Comparison of ENCODE assay signal across 21 mouse cellular contexts in the genomic region with DNA sequence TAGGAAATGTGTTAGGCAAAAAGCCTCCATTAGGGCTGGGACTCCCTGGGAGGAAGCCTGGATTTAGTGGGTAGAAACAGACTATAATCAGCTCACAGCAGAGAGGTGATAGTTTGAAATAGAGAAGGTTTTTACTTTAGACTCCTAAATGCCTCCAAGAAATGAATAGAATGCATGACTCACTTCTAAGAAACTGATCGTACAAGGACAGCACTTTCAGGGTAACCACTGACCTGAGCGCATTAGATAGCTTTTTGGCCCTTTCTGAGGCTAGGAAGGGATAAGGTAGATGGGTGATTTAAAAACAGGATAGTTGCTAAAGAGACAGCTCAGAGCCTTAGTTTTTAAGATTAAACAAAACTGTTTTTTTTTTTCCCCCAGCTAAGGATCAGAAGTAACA.
A peak's percentile ranks its signal among the peaks of the same experiment; 100 is the strongest.
DNase-seq lines count a peak whose midpoint lies in the region; ATAC-seq and TF ChIP-seq lines count a peak whose summit lies in the region.
"Had no signal": no experiment of that assay in that cellular context is flagged by ENCODE, and none has a peak within 500 bp of the region (broad histone marks: within the 10 kb centered on the region; RNA-seq: fewer than 3 reads in every experiment).

No protein-coding gene starts in this region.

- H3K27ac ChIP-seq in limb, embryonic 14.5 days (replicated peaks; ENCODE audit: low read depth, low read length): peak overlapping the region; percentile 48; the same call in 1 of the 2 replicates
- no peak overlapping the region for H3K27ac ChIP-seq in limb, embryonic 10.5 days
- peak overlapping the region; percentile 69; the same call in 1 of the 2 replicates for H3K27ac ChIP-seq in embryonic fibroblast, embryonic 13.5 days (ENCODE audit: insufficient read depth, low read length)
- H3K27ac ChIP-seq in olfactory bulb, adult 2 months (ENCODE audit: insufficient read depth, low read depth, low read length): peak overlapping the region; percentile 40; the same call in 1 of the 2 replicates
- H3K27ac ChIP-seq in kidney, embryonic 15.5 days: no peak overlapping the region
- H3K27ac ChIP-seq in hindbrain, embryonic 13.5 days: no peak overlapping the region
- H3K27ac ChIP-seq: embryonic facial prominence, embryonic 13.5 days; embryonic facial prominence, embryonic 15.5 days; forebrain, embryonic 13.5 days; forebrain, embryonic 15.5 days had no signal

- CTCF ChIA-PET in Patski (lab: Charles Lee): interaction anchor here (1.5 to 1.9 kb wide), 2 partner anchors 9 to 130 kb away, joined by 4 to 5 read pairs; no protein-coding TSS in a partner anchor

- H3K9me3 ChIP-seq in limb, embryonic 14.5 days (ENCODE audit: control insufficient read depth, low read length): no peaks in the 10 kb centered on the region
- no peaks in the 10 kb centered on the region for H3K9me3 ChIP-seq in limb, embryonic 10.5 days (replicated peaks)
- H3K9me3 ChIP-seq in kidney, embryonic 15.5 days (replicated peaks): no peaks in the 10 kb centered on the region
- no peaks in the 10 kb centered on the region for H3K9me3 ChIP-seq in hindbrain, embryonic 13.5 days
- H3K9me3 ChIP-seq: embryonic facial prominence, embryonic 13.5 days; embryonic facial prominence, embryonic 15.5 days; forebrain, embryonic 13.5 days; forebrain, embryonic 15.5 days had no signal

- DNase-seq in limb, embryonic 14.5 days (ENCODE audit: low spot score): no peak
- DNase-seq in limb, embryonic 10.5 days (ENCODE audit: low spot score): no peak
- DNase-seq in Patski (ENCODE audit: low read depth, low spot score): no peak
- DNase-seq in right cerebral cortex, postnatal 10 days (ENCODE audit: low spot score in 2 of 2): no peak
- DNase-seq: adrenal gland, adult 2 months; adrenal gland, postnatal 10 days; adrenal gland, postnatal 25 days; cerebellum, adult 11-12 months; cerebellum, adult 2 months; cerebellum, adult 9-10 months; cerebellum, postnatal 10 days; cerebellum, postnatal 25 days; forebrain, postnatal 0 days had no signal

- ATAC-seq in limb, embryonic 14.5 days (ENCODE audit: low FRiP score, low read depth): no peak
- peak; percentile 78 for ATAC-seq in Patski
- ATAC-seq in kidney, embryonic 15.5 days (replicated peaks; ENCODE audit: low FRiP score): no peak
- no peak for ATAC-seq in hindbrain, embryonic 13.5 days (ENCODE audit: low FRiP score)
- ATAC-seq: forebrain, embryonic 15.5 days; forebrain, postnatal 0 days had no signal

- H3K4me1 ChIP-seq in limb, embryonic 14.5 days (ENCODE audit: control insufficient read depth, insufficient read depth, low read length): peaks cover 8% of the 10 kb centered on the region
- no peaks in the 10 kb centered on the region for H3K4me1 ChIP-seq in limb, embryonic 10.5 days
- peaks cover 9% of the 10 kb centered on the region for H3K4me1 ChIP-seq in embryonic fibroblast, embryonic 13.5 days (ENCODE audit: control insufficient read depth, insufficient read depth, low read length)
- peaks cover 7% of the 10 kb centered on the region for H3K4me1 ChIP-seq in olfactory bulb, adult 2 months (ENCODE audit: control insufficient read depth, insufficient read depth, low read length)
- no peaks in the 10 kb centered on the region for H3K4me1 ChIP-seq in kidney, embryonic 15.5 days
- H3K4me1 ChIP-seq in hindbrain, embryonic 13.5 days (replicated peaks): no peaks in the 10 kb centered on the region
- H3K4me1 ChIP-seq: embryonic facial prominence, embryonic 13.5 days; embryonic facial prominence, embryonic 15.5 days had no signal

- H3K4me2 ChIP-seq in limb, embryonic 14.5 days (replicated peaks; ENCODE audit: low read depth, low read length, severe bottlenecking): no peak overlapping the region
- H3K4me2 ChIP-seq in kidney, embryonic 15.5 days: no peak overlapping the region
- no peak overlapping the region for H3K4me2 ChIP-seq in hindbrain, embryonic 13.5 days
- H3K4me2 ChIP-seq: embryonic facial prominence, embryonic 13.5 days; embryonic facial prominence, embryonic 15.5 days; forebrain, embryonic 13.5 days; forebrain, embryonic 15.5 days had no signal

- in situ Hi-C loops in Patski (cut with MboI; ENCODE audit: low pct_unique_long_range_greater_than_20kb): no loop called here

- TF ChIP-seq POLR2A in limb, embryonic 14.5 days (IDR thresholded peaks at IDR 0.05; ENCODE audit: borderline replicate concordance, extremely low read depth, insufficient read depth, insufficient read length): no peak
- no peak for TF ChIP-seq POLR2A in embryonic fibroblast, embryonic 13.5 days (IDR thresholded peaks at IDR 0.05; ENCODE audit: low read depth, low read length)
- no peak for TF ChIP-seq POLR2A in olfactory bulb, adult 2 months (IDR thresholded peaks at IDR 0.05; ENCODE audit: insufficient read depth, low read depth, low read length)

- H3K9ac ChIP-seq in limb, embryonic 14.5 days (ENCODE audit: low read depth, low read length, severe bottlenecking): no peak overlapping the region
- H3K9ac ChIP-seq in kidney, embryonic 15.5 days: no peak overlapping the region
- no peak overlapping the region for H3K9ac ChIP-seq in hindbrain, embryonic 13.5 days
- H3K9ac ChIP-seq: embryonic facial prominence, embryonic 13.5 days; embryonic facial prominence, embryonic 15.5 days; forebrain, embryonic 13.5 days; forebrain, embryonic 15.5 days; forebrain, postnatal 0 days had no signal

- WGBS in limb, embryonic 14.5 days: 82% methylated on average over 2 of the region's 2 CpGs
- 97% methylated on average over 2 of the region's 2 CpGs for WGBS in limb, embryonic 10.5 days
- 35% methylated on average over 2 of the region's 2 CpGs for WGBS in olfactory bulb, adult 2 months
- WGBS in kidney, embryonic 15.5 days: 92% methylated on average over 2 of the region's 2 CpGs
- whole genome bisulfite sequencing in hindbrain, embryonic 13.5 days: 95% methylated on average over 2 of the region's 2 CpGs

- no peaks in the 10 kb centered on the region for H3K36me3 ChIP-seq in limb, embryonic 14.5 days (ENCODE audit: control insufficient read depth, insufficient read depth, low read length)
- H3K36me3 ChIP-seq in limb, embryonic 10.5 days: peaks cover 15% of the 10 kb centered on the region; the same call in 1 of the 2 replicates
- H3K36me3 ChIP-seq in kidney, embryonic 15.5 days: peaks cover 14% of the 10 kb centered on the region
- peaks cover 6% of the 10 kb centered on the region for H3K36me3 ChIP-seq in hindbrain, embryonic 13.5 days
- H3K36me3 ChIP-seq: embryonic facial prominence, embryonic 15.5 days; forebrain, embryonic 15.5 days had no signal

- H3K4me3 ChIP-seq in limb, embryonic 14.5 days (replicated peaks; ENCODE audit: low read length): no peak overlapping the region
- H3K4me3 ChIP-seq in limb, embryonic 10.5 days: no peak overlapping the region
- no peak overlapping the region for H3K4me3 ChIP-seq in embryonic fibroblast, embryonic 13.5 days (ENCODE audit: insufficient read depth, low read length)
- no peak overlapping the region for H3K4me3 ChIP-seq in olfactory bulb, adult 2 months (ENCODE audit: insufficient read depth, low read depth, low read length)
- no peak overlapping the region for H3K4me3 ChIP-seq in kidney, embryonic 15.5 days (replicated peaks)
- H3K4me3 ChIP-seq in hindbrain, embryonic 13.5 days: no peak overlapping the region
- H3K4me3 ChIP-seq: embryonic facial prominence, embryonic 13.5 days; embryonic facial prominence, embryonic 15.5 days; forebrain, embryonic 13.5 days; forebrain, embryonic 15.5 days had no signal

- TF ChIP-seq CTCF in Patski (IDR thresholded peaks at IDR 0.05): no peak
- TF ChIP-seq CTCF in embryonic fibroblast, embryonic 13.5 days (IDR thresholded peaks at IDR 0.05; ENCODE audit: borderline replicate concordance, insufficient read depth, low read length): no peak
- TF ChIP-seq CTCF in olfactory bulb, adult 2 months (IDR thresholded peaks at IDR 0.05; ENCODE audit: insufficient read depth, low read depth, low read length): no peak

- POLR2A ChIA-PET in Patski (lab: Charles Lee): no interaction called here

- no peaks in the 10 kb centered on the region for H3K27me3 ChIP-seq in limb, embryonic 14.5 days (ENCODE audit: control insufficient read depth, insufficient read depth, low read length)
- no peaks in the 10 kb centered on the region for H3K27me3 ChIP-seq in limb, embryonic 10.5 days (ENCODE audit: low read depth, poor library complexity, severe bottlenecking)
- H3K27me3 ChIP-seq in Patski: no peaks in the 10 kb centered on the region
- no peaks in the 10 kb centered on the region for H3K27me3 ChIP-seq in kidney, embryonic 15.5 days
- H3K27me3 ChIP-seq in hindbrain, embryonic 13.5 days: no peaks in the 10 kb centered on the region
- H3K27me3 ChIP-seq: embryonic facial prominence, embryonic 13.5 days; embryonic facial prominence, embryonic 15.5 days; forebrain, embryonic 13.5 days; forebrain, embryonic 15.5 days had no signal

Comparison
In these comparisons a context has a peak if more than half of its experiments do, and no peak if none do; other contexts are left out.
1. H3K27ac ChIP-seq: peak in limb, embryonic 14.5 days (single experiment), embryonic fibroblast, embryonic 13.5 days (single experiment) and olfactory bulb, adult 2 months (single experiment); none in limb, embryonic 10.5 days (single experiment), kidney, embryonic 15.5 days (single experiment) and hindbrain, embryonic 13.5 days (single experiment).